Mouse (Mus musculus) spleen, postnatal 14 days (tissue): ENCODE data around the gene Rilp.

Source experiments
- DNase-seq, 2 experiments: peaks; one replicate each; pipeline ENCODE4 v3.0.0; 2021 to 2022; ENCODE audit warnings: low spot score in 2 of 2

Rilp gene

GRCm38 (mm10) chr11:75557142-75557541, 47.2 kb downstream of the Rilp start:
- no peak for DNase-seq

DNA sequence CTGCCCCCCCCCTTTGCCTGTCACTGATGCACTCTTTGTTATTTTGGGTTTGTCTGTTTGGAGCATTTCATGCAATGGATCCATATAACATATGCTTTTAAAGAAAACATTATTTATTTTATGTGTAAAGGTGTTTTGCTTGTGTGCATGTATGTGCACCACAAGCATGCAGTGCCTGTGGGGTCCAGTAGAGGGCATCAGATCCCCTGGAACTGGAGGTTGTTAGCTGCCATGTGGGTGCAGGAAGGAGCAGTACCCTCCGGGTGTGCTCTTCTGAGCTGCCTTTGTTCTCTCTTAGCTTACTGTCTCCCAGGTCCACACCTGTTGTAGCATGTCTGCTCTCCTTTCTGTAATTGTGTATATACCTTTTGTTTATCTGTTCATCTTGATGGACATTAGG, 48.2 kb downstream of the Rilp start:
- DNase-seq = no peak

DNA sequence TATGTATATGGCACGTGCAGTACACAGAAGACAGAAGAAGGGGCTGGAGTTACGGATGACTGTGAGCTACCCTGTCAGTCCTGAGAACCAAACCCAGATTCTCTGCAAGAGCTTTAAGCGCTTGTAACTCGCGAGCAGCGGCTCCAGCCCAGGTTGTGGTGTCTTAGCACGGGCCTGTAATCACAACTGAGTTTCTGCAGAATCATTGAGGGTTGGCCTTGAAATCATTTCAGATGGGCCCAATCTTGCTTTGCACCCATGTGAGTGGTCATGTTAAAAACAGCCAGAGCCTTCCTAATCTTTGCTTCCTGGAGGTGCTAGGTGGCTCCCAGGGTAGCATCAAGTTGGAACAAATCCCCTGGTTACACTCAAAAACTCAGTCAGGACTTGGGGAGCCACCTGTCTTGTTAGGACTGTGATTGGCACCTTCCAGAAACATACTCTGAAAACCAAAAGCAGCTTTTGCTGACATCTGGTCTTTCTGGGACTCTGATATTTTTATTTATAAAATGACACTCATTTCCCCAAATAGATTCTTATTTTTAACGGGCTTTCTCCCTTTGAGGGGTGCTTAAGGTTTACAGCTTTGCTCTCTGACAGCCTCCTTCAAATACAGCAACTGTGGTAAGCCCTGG, 50.1 kb downstream of the Rilp start:
- no peak for DNase-seq

DNA sequence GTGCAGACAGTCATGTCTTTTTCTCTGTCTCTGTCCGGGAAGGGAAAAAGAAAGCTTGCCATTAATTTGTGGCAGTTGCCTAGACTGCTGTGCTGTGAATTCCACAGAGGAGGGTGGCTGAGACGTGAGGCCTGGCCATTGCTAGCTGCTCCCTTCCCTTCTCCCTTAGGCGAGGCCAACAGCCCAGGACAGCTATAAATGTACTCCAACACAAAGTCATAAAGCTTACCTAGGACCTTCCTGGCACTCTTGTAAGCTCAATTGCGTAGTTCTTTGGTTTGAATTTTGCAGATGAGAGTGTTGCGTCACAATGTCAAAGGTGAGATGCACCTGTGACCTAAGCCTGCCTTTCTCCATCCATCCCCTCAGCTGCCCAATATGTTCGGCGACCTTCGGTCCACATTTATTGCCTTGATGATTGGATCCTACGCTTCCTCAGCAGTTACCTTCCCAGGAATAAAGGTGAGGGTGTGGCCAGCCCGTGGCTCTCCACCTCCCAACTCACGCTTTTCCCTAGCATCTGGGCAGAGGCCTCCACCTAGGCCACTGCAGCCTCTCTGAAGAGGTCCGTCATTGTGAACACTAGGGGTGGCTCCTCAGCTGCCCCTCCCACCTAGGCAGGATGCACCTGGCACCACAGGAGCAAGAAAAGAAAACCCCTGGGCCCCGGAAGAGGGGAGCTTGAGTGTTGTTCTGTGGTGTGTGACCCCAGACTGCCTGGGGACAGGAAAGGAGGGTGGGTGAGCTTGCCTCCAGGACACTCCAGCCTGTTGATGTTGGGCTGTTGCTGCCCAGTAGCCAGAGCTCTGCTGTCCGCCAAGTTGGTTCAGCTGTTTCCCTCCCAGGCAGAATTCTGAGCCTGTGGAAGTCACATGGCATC, 50.9 kb downstream of the Rilp start:
- peak in 1 of 2 experiments; percentile 45 for DNase-seq

DNA sequence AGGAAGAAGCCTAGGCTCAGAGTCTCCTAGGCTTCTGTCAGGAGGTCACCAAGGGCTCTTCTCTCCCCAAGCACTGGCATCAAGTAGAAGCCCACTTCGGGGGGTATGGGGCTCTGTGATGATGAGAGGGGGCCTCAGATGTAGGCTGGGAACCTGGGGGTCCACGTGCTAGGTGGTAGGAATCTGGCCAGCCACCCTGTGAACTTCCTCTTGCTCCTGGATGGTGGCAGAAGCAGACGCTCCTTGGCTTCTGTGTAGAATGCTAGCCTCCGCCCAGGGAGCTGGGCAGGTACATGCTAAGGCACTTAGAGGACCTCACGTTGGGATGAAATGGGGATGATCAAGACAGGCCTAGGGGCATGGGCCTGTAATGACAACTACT, 51.5 kb downstream of the Rilp start:
- DNase-seq = no peak
